Comparison of ENCODE assay signal across 6 mouse cellular contexts in genomic region chr12:115952325-115952724, GRCm38 (mm10).
DNase-seq lines count a peak whose midpoint lies in the region; ATAC-seq lines count a peak whose summit lies in the region.

No protein-coding gene starts in this region.

- DNase-seq in natural killer cell, adult 2 months (ENCODE audit: low spot score in 2 of 2), result peak; percentile 2 to 26
- DNase-seq in thymus, postnatal 0 days (ENCODE audit: low spot score), result peak; percentile 59
- DNase-seq in thymus, postnatal 36 days, result peak; percentile 32 to 56

- peak; percentile 64 for ATAC-seq in CD4-positive, CD25-positive, alpha-beta regulatory T cell, adult 4 months
- ATAC-seq in common myeloid progenitor, adult 5-6 weeks (replicated peaks; ENCODE audit: low read depth, poor library complexity, severe bottlenecking), result peak; percentile 45; the same call in 1 of the 2 replicates
- ATAC-seq in inflammation-experienced regulatory T-cells, adult 6 months, result peak; percentile 61

Comparison
In these comparisons a context has a peak if more than half of its experiments do, and no peak if none do; other contexts are left out.
1. Peak in every context shown above with its lines: DNase-seq and ATAC-seq.